Mouse (Mus musculus): ENCODE measurements around the gene Calm5.

GRCm38 (mm10) chr13:3825726-3826125, 28.2 kb upstream of the Calm5 start:
- TF ChIP-seq ZC3H11A (IDR thresholded peaks at IDR 0.05; ENCODE audit: borderline replicate concordance, low read depth, low read length) (no peak), HCFC1 (IDR thresholded peaks at IDR 0.05; ENCODE audit: borderline replicate concordance, insufficient read depth, low read length) (no peak), ZNF384 (IDR thresholded peaks at IDR 0.05; ENCODE audit: low read depth, low read length) (no peak)
